Mouse (Mus musculus): ENCODE results near the gene Cd5l. TPM values are rescaled to one million over a fixed set of nuclear protein-coding genes. Genes with fewer than 3 reads are reported as not detected.
A peak's percentile ranks its signal among the peaks of the same experiment; 100 is the strongest.

The Cd5l gene
- polyA plus RNA-seq, 1 experiment = not detected

- no peak for DNase-seq (ENCODE audit: extremely low spot score in 1 of 2, low spot score in 1 of 2)
These were observed 42.2 kb downstream of the Cd5l start for GRCm38 (mm10) chr3:87399906-87400305.

- DNase-seq (ENCODE audit: extremely low spot score in 1 of 2, low spot score in 1 of 2) = no peak
These were observed 43.6 kb downstream of the Cd5l start for GRCm38 (mm10) chr3:87401321-87401720.

GRCm38 (mm10) chr3:87408171-87408570, 50.5 kb downstream of the Cd5l start:
- no peak for DNase-seq (ENCODE audit: extremely low spot score in 1 of 2, low spot score in 1 of 2)

- DNase-seq (ENCODE audit: extremely low spot score in 1 of 2, low spot score in 1 of 2) = no peak
These were observed 51.7 kb downstream of the Cd5l start for GRCm38 (mm10) chr3:87409196-87409935.

- DNase-seq (ENCODE audit: extremely low spot score in 1 of 2, low spot score in 1 of 2) = no peak
These were observed 52.9 kb downstream of the Cd5l start for GRCm38 (mm10) chr3:87410605-87411004.

GRCm38 (mm10) chr3:87411150-87411549, 53.5 kb downstream of the Cd5l start:
- DNase-seq (ENCODE audit: extremely low spot score in 1 of 2, low spot score in 1 of 2) = peak in 1 of 2 experiments; percentile 19

GRCm38 (mm10) chr3:87420645-87421044, 63.0 kb downstream of the Cd5l start:
- DNase-seq (ENCODE audit: extremely low spot score in 1 of 2, low spot score in 1 of 2) = no peak

Other genes starting within 250 kb of the Cd5l start
- gene Kirrel, start 183.1 kb upstream of the Cd5l start, polyA plus RNA-seq (2012; rRNA removed) = 5.4 and 5.5 TPM in 2 replicates
- 19.9 and 29.4 TPM in 2 replicates for gene Fcrls, start 94.1 kb upstream of the Cd5l start, polyA plus RNA-seq (2012; rRNA removed)
- 0.50 and 0.56 TPM in 2 replicates for gene Fcrl1, start 18.5 kb downstream of the Cd5l start, polyA plus RNA-seq (2012; rRNA removed)
- not detected in 2 replicates for gene Fcrl5, start 77.9 kb downstream of the Cd5l start, polyA plus RNA-seq (2012; rRNA removed)
- 15.0 and 15.7 TPM in 2 replicates for gene Etv3, start 167.5 kb downstream of the Cd5l start, polyA plus RNA-seq (2012; rRNA removed)